Mouse (Mus musculus): Measurements from ENCODE around the gene Acadl. TPM values are rescaled to one million over a fixed set of nuclear protein-coding genes. Genes with fewer than 3 reads are reported as not detected.

Gene Acadl
- total RNA-seq (2021) = 100 to 1,000 TPM; 256 to 293 TPM
- long read RNA-seq, experiment 1, transcript Acadl-201 (11 exons, 1,916 nt) = major isoform, 215 of 457 reads
- long read RNA-seq, experiment 1, partial matches to known transcripts = 227 of 457 reads
- long read RNA-seq, experiment 1, other reads (novel, unspliced or antisense) = 15 of 457 reads
- long read RNA-seq, experiment 2, transcript Acadl-201 (11 exons, 1,916 nt) = major isoform, 265 of 395 reads
- long read RNA-seq, experiment 2, partial matches to known transcripts = 121 of 395 reads
- long read RNA-seq, experiment 2, other reads (novel, unspliced or antisense) = 9 of 395 reads

DNA sequence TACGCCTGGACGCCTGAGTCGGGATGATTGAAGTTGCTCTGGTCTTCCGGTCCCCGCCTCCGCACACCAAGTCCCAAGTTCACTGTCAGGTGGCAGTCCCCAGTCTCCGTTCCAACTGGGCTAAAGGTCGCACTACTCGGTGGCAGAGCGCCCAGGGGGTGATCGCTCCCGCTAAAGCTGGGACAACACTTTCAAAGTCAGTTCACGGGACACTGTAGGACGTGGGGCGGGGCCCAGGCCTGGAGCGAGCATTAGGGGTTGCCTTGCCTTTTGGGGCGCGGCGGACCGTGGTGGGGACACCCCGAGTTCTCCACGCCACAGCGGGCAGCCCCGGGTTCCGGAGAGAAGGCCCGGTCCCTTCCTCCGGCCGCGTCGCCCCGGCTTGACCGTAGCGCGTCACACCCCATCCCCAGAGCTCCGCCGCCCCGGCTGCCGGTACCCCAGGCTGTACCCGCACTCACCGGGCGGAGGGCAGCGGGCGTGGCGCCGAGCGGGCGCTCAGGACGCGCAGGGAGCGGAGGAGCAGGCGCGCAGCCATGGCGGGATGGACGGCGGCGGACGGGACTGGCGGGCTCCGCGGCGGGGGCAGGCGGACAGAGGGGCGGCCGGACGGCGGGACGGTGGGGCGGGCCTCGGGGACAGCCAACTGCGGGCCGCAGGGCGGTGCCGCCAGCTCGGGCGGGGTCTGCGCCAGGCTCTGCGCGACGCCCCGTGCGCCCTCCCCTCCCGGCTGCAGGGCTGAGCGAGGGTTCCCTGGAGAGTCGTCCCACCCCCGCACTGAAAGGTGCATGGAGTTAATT, at the start of gene Acadl:
TSS of gene Acadl (minus strand) at position 566 of the 800 bp plus-strand sequence.
- peak; percentile 92 for DNase-seq

DNA sequence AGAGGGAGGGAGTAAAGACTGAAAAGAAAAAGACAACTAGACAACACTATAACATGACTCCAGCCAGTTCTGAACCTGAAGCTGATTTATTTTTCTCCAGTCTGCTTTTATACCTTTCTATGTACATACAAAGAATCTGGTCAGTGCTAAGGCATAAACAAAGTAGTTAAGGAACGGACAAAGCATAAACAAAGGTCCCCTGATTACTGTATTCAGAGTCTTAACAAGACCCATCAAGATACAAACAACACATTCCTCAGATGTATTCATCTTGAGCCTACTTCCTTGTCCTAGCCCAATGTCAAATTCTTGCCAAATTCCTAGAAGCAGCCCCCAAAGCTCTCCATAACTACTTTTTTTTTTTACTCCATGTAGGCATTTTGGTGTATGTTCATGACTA, 49.2 kb upstream of the Acadl start:
- DNase-seq = no peak

DNA sequence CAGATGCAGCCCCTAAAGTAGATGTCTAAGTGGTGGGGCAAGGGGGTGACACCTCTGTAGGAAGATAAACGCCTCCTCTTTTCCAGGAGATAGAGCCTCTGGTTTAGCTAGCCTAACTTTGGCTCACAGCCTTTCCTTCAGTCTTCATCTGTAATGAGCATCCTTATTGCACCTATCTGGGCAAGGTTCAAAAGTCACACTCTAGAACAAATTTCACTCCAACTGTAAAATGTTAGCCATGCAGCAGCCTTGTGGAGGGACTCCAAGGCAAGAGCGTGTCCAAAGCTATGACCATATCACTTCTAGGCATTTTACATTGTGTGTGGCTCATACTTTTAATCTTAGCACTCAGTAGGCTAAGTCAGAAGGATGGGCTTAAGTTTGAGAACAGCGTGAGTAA, 39.5 kb upstream of the Acadl start:
- DNase-seq = no peak

DNA sequence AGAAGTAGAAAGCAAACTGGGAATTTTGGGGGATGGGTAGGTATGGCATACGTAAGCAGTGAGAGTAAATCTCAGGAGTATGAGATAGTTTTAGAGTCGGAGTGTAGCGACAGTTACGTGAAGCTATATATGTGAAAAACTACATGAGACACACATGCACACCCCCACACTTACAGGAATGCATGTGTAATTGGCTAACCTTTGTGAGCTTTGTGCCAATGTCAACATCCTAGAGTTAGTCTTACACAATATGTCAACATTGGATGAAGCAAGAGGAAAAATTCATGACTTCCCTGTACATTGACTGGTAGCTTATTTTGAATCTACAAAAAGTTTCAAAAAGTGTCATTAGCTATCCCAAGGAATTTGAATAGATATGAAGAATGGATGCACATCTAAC, 37.9 kb upstream of the Acadl start:
- no peak for DNase-seq

DNA sequence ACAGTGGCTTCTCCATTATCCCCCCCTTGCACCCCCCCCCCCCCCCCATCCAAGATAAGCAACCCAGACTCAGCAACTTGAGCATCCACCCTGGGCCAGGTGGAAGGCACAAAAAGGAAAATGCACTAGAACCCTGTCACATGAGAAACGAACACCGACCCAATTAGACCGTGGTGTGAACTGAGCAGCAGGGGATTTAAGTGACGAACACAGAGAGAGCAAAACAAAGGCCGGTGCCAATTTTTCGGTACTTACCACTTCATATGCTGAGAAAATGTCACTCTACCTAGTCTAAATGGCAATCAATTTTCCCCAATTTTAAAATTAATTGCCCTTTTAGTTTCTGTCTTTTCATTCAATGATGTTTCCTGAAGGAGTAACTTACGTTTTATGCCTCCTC, 35.2 kb upstream of the Acadl start:
- DNase-seq = no peak

DNA sequence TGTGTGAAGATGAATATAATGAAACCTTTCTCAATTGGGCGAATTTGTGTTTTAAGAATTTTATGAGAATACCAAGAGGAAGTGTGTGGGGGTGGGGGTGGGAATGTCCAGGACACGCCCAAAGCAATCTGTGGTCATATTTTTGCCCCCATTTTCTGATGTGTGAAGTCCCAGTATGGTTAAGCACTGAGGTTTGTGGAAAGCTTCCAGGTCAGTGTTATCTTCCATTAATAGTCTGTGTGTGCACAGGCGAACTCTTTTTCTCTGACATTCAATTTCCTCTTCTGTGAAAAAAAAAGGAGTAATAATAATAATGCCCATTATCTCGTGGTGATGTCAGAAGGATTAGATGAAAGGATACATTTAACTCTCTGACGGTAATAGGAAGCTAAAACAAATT, 33.5 kb upstream of the Acadl start:
- no peak for DNase-seq

DNA sequence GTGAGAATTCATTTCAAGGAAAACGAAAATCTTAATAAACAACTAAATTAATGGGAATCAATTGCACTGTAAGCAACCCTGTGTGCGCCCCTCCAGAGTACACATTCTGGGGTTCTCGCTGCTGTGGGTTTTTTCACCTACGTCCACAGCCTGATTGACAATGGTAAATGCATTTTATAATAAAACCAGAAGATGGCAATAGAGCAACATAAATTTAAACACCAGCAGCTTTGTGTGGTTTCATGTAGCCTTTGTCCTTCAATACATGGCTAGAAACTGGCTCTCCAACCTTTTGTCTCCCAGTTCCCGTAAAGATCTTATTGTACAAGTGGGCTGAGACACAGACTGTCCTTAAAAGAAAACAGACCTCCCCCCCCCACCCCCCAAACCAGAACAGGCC, 33.0 kb upstream of the Acadl start:
- no peak for DNase-seq

DNA sequence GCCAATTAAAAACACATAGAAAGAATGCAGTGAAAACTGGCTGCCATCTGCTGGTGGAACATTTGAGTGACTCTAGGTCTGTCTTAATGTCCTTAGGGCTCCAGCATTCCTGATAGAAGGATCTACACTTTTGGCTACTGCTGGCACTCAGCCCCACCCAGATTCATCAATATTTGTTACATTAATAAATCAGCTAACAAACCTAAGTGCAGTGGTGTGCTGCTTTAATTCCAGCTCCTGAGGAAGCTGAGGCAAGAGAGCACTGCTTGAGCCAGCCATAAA, 32.7 kb upstream of the Acadl start:
- no peak for DNase-seq

DNA sequence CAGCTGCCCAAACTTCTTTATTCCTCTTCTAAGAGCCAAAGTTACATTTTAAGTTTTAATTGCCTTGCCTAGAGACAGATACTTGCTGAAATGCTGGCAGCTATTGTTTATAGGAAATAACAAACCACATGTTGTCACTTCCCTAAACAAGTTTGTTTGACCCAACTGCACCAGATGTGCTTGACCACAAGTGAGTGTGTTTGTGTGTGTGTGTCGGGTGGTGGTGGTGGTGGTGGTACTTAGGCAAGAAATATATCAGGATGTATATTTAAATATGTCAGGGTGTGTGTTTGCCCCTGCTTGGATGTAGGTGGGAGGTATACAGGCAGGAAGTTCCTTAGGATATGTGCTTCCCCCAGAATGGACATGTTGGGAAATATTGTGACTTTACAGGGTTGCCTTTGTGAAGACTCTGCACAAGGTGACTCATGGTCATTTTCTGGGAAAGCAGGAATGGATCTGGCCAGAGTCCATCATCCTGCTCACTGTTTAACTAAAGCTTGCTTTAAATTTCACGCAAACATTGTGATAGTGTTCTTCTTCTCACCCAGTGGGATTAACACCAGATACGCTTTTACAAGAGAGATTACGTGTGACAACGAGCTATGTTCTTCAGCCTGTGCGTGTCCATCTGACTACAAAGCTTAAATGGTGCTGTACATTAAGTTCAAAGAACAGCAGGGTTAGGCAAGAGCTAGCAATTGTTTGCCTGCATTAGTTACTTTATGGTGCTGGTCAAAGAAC, 32.2 kb upstream of the Acadl start:
- no peak for DNase-seq

DNA sequence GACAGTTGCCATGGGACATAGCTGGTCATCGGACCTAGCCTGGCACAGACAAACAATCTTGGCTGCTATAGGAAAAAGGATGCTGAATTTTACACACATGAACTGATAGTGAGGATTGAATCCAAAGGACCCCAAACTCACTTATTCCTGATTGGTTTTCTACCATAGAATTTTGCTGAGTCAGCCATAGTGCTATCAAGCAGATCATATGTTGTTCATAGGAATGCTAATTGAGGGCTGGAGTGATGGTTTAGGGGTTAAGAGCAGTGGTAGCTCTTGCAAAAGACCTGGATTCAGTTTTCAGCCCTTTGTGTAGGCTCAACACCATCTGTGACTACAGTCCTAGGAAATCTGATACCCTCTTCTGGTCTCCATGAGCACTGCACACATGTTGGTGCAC, 24.1 kb upstream of the Acadl start:
- DNase-seq = no peak

DNA sequence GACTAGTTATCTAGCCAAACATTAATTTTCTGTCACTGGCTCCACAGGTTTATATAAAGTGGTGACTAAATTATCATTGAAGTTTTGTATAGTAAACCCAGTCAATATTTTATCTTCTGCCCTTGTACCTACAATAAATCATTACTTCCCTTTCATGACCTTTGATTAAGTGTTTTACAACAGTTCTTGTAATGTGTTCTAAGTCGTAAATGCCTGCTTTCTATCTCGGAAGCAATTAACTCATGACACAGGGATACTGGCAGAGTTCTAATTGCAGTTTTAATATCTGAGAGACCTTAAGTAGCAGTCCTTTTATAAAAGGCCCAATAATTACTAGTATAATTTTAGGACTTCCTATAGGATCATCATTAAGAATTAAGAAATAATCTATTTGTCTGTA, 17.1 kb upstream of the Acadl start:
- no peak for DNase-seq

DNA sequence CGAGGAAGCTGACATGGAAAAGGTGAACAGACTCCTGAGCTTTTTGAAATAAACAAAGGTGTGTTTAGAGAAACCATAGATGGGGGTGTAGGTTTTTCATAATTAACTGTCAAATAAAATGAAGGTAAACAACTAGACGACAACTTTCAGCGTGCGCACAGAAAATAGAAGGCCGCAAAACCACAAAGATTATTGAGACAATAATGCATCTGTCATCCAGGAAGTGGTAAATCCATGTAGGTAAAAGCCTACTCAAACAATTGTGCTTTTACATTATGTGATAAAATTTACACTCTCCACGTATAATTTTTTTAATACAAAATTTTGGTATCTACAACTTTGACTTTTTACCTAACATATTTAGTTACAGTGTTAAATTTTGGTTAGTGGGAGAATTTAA, 11.7 kb upstream of the Acadl start:
- no peak for DNase-seq

DNA sequence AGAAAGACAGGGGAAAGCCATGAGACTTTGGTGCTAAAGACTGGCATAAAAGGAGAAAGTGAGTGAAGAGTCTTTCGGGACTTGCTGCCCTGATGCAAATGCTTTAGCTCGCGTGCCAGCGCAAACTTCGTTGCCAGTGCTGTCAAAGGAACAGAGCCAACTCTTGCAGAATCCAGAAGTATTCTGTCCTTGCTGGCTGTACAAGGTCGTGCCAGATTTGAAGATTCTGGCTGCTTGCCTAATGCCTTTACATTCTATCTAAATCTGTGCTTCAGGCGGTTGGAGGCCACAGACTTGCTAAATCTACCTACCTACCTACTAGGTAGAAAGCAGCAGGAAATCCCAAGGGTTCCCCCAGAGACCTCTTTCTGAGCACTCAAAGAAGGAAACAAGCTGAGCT, 8.5 kb upstream of the Acadl start:
- DNase-seq = no peak

DNA sequence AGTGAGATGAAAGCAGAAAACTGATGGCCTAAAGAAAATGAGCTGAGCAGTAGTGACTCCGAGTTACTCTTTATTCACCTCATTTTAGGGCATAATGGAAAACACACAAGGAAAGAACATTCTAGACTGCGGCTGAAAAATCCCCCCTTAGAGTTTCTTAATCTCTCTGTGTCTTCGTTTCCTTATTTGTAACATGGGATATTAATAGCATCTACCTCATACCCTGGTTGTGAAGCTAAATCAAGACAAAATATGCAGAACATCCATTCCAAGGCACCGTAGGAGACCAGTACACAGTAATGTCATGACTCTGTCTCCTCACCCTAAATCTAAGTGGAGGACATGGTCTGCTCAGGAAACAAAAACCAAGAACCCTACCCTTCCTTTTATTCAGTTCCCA, 2.6 kb upstream of the Acadl start:
- DNase-seq = no peak

DNA sequence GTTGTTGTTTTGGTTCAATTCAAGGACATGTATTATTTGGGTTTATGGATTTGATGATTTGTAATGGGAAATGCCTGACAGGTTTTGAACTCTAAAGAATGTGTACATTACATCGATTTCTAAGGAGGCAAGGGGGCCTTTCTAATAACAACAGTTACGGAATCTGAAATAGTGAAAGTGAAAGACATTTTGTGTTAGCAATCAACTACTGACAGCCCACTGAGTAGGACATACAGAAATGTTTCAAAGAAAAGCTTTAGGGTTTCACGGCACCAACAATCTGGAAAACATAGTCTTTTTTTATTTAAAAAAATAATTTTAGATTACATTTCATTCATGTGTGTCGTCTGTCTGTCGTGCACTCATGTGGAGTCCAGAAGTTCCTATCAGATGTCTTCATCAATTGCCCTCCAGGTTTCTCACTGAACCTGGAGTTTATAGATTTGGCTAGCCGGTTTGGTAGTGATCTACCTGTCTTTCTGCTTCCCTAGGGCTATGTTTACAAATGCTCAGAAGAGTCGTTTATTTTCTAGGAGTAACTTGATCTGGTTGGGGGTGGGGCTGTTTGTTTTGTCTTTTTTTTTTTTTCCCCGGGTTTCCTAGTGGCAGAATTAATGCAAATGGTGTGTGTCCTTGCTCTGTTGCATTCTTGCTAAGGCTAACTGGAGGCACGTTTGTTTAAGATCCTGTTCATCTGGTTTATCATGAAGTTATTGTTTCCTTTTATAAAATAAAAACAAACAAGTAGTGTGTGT, 841 bp upstream of the Acadl start:
- DNase-seq = no peak

DNA sequence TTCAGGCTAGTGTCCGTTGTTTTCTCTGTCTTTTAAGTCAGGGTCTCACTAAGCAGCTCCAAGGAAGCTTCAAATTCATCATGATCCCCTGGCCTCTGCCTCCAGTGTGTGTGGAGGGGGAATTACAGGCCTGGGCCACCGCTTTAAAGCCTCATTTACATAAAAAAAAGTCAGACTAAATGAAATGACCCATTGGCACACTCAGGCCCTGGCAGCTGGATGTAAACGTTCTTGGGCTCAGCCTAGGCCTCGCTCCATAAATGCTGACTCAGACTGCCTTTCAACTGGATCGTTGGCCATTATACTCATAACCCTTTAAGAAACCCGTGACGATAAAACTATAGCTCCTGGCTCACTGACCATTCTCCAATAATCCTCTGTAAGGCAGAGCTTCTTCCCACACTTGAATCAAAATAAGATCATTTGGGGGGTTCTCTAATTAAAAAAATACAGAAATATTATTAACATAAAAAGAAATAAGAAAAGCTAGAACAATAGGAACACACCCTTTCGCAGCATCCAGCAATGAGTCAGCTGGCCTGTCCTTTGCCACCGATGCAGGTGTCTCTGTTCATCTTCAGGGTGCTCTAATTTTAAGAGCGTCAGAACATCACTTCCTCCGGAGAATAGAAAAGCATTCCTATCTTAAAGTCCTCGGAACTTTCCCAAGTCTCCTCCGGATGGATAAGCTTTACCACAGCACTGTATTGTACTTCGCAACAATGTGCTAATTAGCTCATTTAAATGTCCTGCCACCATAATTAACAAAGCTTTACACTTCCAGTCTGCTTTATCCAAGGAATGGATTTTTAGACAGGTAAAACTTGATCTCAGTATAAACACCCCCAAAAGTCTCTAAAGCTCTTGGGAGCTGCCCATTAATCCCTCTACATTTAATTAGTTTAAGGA, 1.1 kb downstream of the Acadl start:
- no peak for DNase-seq

DNA sequence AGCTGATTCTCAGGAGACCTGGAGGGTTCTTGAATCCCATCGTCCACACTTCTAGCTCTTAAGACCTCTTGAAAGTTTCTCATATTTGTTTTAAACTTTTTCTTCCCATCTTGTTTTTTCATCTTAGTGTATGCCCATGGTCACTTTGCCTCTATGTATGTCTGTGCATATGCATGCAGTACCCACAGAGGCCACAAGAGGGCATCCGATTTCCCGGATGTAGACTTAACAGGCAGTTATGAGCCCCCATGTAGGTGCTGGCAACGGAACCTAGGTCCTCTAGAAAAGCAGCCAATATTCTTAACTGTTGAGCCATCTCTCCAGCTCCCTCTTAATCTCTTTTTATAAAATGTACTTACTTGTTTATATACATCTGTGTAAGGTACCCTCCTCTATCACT, 15.6 kb downstream of the Acadl start:
- no peak for DNase-seq

DNA sequence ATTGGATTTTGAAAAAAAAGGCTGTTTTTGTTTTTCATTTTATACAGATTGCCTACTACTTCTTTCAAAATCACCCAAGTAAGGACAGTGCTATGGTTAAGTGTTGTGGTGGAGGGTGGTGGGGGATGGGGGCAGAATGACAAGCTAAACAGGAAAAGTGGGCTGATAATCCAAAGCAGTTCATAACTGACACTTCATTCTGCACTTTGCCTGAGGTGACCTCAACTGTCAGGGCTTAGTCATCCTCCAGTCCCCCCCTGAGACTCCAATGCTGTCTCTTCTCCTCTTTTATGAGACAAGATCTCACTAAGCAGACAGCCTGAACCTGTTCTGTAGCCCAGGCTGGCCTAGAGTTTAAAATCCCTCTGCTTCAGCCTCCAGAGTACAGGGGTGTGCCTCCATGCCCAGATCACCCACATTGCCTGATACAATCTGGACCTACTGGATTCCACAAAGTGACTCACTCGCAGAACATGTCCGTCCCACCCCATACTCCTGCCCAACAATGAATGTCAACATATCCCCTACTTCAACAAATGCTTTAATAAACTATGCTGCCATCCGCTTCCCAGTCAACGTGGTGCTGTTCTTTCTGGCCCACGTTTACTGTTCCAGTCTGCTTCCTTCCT, 17.3 kb downstream of the Acadl start:
- DNase-seq = no peak

DNA sequence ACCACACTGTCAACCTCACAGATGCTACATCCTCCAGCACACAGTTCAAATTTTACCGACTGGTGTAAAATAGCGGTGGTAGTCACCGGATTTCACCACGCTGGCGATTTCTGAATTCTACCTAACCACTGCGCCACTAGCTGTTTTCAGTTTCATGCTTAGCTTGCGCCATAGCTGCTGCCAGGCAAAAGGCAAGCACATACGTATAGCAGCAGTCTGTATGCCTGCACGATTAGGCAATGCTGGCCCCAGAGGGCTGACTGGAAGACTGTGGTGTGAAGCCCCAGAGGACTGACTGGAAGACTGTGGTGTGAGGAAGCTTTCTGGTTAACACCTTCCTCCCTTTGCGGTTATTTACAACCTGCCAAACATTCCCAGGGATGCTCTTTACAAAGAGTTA, 21.1 kb downstream of the Acadl start:
- DNase-seq = no peak

DNA sequence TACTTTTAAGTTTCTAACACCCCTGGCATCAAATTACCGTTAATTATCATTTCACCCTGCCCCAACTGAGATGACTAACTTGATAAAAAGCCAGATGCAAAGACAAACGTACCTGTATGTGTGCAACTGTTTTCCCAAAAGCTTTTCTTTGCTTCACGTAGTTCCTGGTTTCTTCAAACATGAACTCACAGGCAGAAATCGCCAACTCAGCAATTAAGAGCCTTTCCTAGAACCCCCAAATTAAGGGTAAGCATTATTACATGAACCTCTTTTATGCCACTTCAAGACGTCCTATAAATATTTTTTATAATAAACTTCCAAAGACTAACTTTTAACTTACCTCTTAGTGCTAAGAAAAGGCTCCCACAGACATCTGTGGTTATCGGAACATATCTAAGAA, 21.6 kb downstream of the Acadl start:
- no peak for DNase-seq

DNA sequence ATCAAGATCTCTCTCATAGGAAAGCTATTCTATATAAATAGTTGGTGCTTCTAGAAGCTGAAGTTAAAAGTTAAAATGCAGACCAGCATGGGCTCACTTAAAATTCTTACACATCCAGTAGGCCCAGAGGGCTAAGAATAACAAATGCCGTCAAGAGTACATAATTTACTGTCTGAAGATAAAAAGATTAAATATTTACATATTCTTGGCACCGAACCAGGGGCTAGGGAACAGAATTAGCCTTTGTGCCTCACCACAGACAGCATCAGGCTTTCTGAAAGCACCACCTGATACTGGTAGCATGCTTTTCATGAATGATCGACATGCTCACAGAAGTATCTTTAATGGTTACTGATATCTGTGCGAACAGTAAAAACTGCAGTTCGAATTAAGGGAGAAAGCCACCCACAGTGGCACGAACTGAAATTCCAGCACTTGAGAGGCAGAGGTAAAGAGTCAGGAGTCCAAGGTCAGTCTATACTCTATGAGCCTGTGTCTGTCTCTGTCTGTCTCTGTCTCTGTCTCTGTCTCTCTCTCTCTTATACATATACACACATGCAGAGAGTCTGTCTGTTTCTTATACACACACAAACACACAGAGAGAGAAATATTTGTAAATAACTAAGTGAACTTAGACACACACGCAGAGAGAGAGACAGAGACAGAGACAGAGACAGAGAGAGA, 23.2 kb downstream of the Acadl start:
- DNase-seq = no peak

All from gastrocnemius, postnatal 25 days (tissue).